Mouse (Mus musculus): ENCODE data around the gene Cd151. TPM values are rescaled to one million over a fixed set of nuclear protein-coding genes. Genes with fewer than 3 reads are reported as not detected.

Gene Cd151
- total RNA-seq, 2 experiments from 2014 or later, result 46.7 to 50.6 TPM

DNA sequence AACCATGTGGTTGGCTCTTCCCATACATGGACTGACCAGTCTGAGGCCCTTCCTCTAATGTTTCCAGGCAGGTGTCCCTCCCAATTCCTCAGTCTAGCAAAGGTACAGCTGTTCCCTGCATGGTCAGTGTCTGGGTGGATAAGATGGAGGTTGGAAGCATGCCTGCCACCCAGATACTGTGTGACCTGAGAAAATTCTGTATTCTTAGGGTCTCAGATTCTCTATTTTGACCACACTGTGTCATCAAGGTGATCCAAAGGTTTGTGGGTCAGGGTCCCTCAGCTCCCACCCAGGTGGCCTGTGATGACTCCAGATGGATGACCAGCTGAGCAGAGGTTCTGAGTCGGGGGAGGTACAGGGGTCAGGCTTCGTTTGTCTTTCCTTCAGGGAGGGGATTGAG is 18.0 kb downstream of the Cd151 start:
- intact Hi-C loops (cut with DNase I), result no loop called here
- DNase-seq, result no peak

DNA sequence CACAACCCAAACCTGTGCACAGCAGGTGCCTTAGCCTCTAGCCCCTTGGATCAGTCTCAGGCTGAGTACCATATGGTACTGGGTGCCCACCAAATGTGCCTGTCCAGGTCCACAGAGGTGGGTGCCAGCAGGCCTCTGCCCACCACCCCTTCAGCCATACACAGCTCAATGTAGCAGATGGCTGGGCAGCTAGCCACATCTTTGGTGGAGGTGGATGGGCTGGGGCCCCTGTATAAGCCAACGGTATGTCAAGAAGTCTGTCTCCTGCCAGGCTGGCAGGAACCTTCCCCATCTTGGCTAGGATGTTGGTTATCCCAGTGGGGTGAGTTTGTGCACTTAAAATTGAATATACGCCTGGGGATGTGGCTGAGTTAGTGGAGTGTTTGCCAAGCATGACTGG is 18.4 kb downstream of the Cd151 start:
- intact Hi-C loops (cut with DNase I), result no loop called here
- peak; percentile 96 for DNase-seq

DNA sequence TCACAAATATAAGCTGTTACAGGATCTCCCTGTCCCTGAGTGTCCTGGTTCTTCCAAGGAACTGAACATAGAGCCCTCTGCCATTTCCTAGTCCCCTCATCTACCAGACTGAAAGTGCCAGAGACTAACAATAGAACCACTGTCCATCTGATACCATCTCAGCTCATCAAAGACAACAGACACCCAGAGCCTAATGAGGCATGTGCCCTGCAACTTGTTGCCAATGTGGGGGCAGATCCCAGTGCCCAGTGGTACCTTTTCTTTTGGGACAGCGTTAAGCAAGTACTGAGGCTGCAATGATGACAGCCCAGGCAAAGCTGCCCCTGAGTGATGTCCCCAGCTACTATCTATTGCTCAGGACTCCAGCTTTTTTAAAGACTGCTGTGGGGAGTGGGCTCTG is 19.0 kb downstream of the Cd151 start:
- no peak for DNase-seq
- intact Hi-C loops (cut with DNase I), result no loop called here

DNA sequence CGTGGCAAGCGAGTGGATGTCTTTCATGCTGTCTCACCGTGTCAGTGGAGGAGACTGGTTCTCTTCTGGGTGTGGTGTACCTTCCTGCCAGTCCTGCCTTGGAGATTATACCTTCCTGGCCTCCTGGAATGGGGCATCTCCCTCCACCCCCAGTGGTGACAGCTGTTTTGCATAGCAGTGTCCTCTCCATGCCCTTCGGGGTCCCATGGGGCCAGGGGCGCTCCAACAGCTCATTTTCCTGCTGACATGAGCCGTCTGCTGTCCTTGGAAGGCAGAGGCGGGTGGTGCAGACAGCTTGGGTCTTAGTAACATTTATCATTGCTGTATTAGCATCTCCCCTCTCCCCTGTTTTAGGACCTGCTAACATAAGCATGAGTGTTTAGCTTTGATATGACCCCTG is 19.9 kb downstream of the Cd151 start:
- intact Hi-C loops (cut with DNase I), result no loop called here
- DNase-seq, result no peak

DNA sequence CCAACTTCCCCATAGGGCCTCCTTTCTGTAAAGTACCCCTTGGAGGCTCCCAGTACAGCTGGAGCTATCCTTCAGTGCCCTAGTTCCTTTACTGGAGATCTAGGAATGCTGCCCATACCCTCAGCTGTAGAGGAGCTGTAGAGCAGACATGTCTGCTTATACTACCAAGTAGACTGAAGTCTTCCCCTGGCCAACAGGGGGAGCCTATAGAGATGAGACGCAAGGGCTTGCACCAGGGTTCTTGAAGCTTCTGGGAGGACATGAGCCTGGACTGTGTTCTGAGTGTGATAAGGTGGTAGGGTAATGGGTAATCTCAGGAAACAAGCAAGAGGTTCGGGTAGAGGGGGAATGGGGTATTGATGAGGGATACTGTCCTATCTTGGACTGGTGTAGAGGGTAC is 24.0 kb downstream of the Cd151 start:
- DNase-seq, result no peak
- intact Hi-C loops (cut with DNase I), result no loop called here

DNA sequence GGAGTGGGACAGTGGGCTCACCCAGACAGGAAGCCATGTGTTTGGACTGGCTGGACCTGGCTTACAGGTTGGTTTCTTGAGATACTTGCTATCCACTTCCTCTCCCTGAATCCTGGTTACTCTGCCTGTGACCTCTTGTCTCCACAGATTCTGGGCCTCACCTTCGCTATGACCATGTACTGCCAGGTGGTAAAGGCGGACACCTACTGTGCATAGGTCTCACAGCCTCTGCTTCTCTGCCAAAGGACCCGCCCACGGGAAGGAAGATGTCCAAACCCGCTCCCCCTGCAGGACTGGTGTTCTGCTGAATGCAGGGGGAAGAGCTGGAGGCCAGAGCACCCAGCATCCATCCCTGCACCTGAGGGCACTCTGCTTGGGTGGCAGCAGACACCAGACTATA is 25.5 kb downstream of the Cd151 start:
- intact Hi-C loops (cut with DNase I), result no loop called here

DNA sequence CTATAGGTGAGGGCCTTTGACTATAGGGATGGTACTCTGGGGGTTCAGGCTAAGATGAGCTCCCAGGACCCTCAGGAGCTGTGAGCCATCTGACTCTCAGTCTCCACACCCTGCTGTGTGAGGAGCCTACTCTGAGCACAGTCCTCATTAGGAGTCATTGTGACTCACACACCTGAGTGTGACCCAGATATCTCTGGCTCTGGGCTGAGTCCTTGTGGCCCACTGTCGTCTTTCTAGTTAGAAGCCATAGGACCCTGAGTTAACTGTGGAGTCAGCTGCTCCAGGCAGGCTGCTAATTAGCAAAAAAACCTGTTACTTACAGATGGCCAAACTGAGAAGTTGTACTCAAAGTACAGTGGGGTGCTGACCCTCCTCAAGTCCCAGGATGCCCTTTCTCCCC is 26.5 kb downstream of the Cd151 start:
- DNase-seq, result no peak
- intact Hi-C loops (cut with DNase I), result no loop called here

More for the DNA sequence above, 25.5 kb downstream of the Cd151 start:
- no peak for DNase-seq

DNA sequence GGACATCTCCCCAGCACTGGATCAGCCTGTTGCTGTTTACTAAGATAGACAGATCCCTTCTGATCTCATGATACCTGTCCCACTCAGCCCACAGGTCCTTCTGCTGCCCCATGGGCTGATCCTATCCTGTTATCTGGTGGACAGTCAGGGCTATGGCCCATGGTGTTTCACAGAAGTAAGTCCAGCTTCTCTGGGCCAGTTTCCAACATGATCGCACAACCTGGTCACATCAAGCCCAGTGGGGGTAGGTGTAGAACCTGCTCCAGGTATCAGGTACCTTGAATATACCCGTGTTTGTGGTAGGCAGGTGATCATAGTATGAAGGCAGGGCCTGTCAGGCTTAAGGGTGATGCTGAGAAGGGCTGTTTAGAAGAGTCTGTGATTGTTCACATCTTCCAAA is 28.2 kb downstream of the Cd151 start:
- DNase-seq, result no peak
- intact Hi-C loops (cut with DNase I), result no loop called here

DNA sequence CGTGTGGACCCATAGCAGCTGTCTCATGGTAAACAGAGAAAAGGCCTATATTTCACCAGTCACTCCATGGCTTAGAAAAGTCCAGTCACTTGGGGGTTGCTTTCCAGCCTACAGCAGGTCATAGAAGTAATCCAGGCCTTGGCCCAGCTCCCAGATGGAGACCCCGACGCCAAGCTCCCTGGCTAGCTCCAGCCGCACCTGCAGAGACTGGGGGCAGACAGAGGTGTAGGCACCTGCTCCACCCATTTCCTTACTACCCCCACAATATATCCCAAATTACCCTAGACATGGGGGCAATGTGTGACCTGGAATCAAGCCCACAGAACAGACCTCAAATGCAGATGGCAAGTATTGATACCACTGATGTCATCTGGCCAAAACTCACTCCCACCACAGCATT is 28.7 kb downstream of the Cd151 start:
- DNase-seq, result no peak
- intact Hi-C loops (cut with DNase I), result no loop called here

DNA sequence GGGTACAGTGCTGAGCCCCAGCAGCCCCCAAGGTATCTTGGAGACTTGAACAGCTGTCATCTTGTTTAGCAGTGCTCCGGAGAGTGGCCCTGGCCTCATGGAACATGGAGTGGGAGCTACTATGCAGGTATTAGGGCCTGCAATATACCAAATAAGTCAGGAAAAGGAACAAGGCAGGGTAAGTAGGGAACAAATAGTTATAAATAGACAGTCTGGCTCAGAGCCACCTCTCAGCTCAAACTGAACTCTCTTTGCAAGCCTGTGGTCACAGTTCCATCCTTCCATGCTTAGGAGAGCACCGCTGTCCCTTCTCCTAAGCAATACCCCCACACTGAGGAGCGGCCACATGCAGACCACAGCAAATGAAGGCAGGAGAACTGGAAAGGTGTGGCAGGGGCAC is 30.4 kb downstream of the Cd151 start:
- intact Hi-C loops (cut with DNase I), result no loop called here
- DNase-seq, result no peak

DNA sequence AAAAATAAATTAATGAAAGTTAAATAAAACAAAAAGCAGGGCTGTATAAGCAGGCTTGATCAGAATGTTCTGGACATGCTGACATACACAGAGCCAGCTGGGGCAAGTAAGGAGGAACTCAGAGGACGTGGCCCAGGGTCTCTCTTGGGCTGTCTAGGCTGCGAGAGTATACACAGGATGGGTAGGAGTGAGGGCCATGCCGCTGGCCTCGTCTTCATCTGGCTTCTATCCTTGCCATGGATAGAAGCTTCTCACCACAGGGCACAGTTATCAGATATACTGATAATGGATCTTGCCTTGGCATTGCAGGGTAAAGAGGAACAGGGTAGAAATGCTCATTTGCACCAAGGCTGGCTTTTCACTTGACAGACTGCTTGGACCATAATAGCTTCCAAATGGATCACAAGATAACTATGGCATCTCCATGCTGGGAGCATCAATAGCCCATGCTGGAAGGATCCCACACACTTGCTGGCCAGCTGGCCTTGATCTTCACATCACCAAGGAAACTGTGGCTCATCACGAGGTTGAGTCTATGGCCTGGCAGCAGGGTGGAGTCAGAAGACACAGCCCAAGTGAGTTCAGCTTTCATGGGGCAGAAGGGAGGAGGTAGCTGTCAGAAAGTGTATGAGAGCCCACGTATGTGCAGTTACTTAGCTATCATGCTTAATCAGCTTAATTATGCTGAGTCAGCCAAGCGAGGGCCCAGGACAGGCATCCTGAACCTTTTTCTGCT is 34.8 kb downstream of the Cd151 start:
- DNase-seq, result peak; percentile 67
- intact Hi-C loops (cut with DNase I), result no loop called here

DNA sequence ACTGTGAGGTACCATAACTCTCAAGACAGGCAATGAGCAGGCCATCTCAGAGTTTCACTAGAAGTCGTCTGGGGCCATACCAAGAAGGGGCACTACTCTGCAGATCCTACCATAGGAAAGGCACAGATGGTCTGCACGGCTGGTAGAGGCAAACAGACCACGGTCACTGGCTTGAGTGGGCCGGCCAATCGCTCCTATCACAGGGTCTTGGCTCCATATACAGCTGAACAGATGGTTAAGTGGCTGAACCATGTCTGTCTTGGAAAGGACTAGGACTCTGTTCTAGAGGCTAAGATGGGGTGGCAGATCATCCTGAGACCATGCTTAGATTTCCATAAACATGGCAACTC is 35.3 kb downstream of the Cd151 start:
- intact Hi-C loops (cut with DNase I), result no loop called here
- DNase-seq, result peak; percentile 74

DNA sequence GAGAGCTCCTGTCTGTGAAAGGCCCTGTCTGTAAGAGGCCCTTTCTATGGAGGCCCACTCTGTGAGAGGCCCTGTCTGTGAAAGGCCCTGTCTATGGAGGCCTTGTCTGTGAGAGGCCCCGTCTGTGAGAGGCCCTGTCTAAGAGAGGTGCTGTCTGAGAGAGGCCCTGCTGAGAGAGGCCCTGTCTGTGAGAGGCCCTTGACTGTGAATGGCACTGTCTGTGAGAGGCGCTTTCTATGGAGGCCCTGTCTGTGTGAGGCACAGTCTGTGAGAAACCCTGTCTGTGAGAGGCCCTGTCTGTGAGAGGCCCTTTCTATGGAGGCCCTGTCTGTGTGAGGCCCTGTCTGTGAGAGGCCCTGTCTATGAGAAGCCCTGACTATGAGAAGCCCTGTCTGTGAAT is 39.1 kb downstream of the Cd151 start:
- intact Hi-C loops (cut with DNase I), result no loop called here

DNA sequence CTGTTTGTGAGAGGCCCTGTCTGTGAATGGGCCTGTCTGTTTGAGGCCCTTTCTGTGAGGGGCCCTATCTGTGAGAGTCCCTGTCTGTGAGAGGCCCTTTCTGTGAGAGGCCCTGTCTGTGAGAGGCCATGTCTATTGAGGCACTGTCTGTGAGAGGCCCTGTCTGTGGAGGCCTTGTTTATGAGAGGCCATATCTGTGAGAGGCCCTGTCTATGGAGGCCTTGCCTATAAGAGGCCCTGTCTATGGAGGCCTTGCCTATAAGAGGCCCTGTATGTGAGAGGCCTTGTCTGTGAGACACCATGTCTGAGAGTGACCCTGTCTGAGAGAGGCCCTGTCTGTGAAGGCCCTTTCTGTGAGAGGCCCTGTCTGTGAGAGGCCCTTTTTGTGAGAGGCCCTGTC is 41.0 kb downstream of the Cd151 start:
- intact Hi-C loops (cut with DNase I), result no loop called here
- no peak for DNase-seq

More for the DNA sequence above, 39.1 kb downstream of the Cd151 start:
- no peak for DNase-seq

DNA sequence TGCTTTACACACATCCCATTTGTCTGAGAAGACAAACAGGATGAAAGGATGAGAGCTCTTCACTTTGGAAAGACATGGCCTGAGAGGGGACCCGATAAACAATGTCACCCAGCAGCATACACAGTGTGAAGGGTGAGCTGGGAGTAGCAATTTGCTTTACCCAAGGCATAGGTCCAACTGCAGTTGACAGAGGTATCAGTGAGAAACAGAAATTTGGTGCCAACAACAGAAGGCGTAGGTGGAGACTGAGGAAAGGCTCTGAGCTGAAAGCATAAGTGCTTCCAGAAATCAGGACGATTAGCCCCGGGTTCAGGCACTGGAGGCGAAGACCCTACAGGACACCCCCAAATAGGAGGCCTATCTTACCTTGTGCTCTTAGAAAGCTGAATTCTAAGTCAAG is 43.0 kb downstream of the Cd151 start:
- intact Hi-C loops (cut with DNase I), result no loop called here
- no peak for DNase-seq

DNA sequence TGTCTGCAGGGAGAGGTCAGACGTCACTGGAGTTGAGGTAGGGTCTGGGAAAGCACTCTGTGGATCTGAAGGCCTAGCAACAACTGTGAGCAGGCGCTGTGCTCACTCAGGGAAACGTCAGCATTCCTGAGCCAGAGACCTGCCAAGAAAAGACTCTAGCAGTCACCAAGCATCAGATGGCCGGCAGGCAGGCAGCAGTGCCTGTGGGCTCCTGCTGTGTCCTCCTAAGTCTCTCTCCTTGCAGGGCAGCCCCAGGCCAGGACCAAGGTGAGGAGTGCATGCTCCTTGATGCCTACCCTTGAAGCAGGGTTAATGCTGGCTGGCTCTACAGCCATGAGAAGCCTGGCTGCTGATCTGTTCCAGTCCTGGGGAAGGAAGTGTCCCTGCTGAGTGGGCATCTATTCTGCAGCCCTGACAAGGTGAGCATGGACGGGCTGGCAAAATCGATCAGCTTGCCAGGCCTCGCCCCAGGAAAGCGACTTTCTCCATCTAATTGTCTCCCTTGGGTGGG is 43.5 kb downstream of the Cd151 start:
- no peak for DNase-seq
- intact Hi-C loops (cut with DNase I), result no loop called here

DNA sequence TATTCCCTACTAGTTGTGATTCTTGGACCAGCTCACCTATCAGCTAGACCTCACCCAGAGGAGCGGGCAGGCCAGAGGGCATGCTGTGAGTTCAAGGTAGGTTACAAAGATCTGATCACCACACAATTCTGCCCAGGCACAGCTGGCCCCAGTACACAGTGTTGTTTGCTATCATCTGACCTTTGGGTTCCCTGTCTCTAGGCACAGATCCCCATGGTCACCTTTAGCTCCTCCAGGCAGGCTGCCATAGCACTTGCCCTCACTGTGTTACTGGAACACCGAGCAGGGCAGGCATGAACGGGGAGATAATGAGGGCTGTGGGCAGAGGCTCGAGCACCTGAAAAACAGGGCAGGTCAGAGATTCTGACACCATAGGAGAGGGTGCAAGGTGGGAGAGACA is 50.4 kb downstream of the Cd151 start:
- intact Hi-C loops (cut with DNase I), result no loop called here
- no peak for DNase-seq

DNA sequence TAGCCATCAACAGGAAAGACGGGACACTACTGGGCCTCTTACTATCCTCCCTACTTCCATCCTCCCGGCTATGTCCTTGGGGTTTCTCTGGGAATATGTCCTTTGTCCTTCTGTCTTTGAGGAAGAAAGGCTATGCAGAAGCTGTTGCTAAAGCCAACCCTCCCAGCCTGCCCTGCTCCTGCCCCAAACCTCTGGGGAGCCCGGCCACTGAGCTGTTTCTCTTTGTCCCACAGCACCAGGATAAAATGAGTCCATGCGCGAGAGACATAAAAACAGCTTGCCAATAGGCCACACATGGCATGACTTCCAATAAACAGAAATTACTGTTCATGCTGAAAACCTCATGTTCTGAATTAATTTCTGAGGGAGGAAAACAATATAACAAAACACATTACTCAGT is 51.1 kb downstream of the Cd151 start:
- intact Hi-C loops (cut with DNase I), result no loop called here
- DNase-seq, result no peak

DNA sequence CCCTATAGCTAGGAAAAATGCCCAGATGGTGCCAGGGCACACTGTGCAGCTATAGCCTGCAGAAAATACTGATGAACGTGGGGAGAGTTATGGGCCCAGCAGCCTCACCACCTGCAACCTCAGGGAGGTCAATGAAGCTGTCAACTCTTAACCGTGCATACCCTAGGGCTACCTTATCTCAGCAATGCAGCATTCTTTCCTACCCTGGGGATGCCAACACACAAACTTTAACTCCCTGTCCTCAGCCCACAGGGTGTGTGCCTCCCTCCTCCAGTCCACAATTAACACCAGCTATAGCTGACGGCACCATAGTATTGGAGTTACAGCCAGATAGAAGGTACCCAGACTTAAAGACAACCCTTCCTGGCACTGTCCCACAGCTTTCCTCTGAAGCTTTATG is 51.7 kb downstream of the Cd151 start:
- intact Hi-C loops (cut with DNase I), result no loop called here

DNA sequence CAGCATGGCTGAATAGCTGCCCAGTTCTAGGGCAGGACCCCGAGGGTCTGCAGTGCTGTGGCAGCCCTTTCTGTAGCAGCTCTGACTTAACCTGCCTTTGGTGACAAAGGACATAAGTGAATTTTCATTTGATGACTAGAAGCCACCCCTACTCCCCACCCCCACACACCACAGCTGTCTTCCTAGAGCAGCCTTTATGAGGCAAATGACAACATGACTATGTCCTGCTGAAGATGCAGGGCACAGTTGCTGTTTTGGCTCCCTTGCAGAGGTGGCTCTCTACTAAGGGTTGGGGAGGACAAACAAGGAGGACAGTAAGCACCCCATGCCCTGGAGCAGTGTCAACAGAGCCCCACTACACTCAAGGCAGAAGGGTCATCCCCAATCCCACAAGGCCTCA is 52.6 kb downstream of the Cd151 start:
- DNase-seq, result no peak
- intact Hi-C loops (cut with DNase I), result loop anchor here (5.0 kb wide), 1 partner anchor 37 kb away; no protein-coding TSS in a partner anchor

More for the DNA sequence above, 51.7 kb downstream of the Cd151 start:
- no peak for DNase-seq

Data from left cerebral cortex, postnatal 4 days (tissue).